Mouse (Mus musculus) olfactory bulb, adult 2 months (tissue): Measurements from ENCODE around the gene Galnt4.
"Not testable (repeated sequence)": the region's sequence is repeated elsewhere in the genome, so short reads cannot be mapped to it uniquely, and the experiment has no call there.

Experiments
- CTCF ChIP-seq: fragments of 200-500 bp; IDR thresholded peaks from 2 replicates; pipeline ENCODE4 v1.5.1; 2012; ENCODE audit warnings: low read depth, mild to moderate bottlenecking, low read length, moderate library complexity; ENCODE audit not compliant: insufficient read depth
- POLR2A ChIP-seq: fragments of 200-500 bp; IDR thresholded peaks from 2 replicates; pipeline ENCODE4 v1.6.1; 2012; ENCODE audit warnings: mild to moderate bottlenecking, low read depth, low read length, moderate library complexity; ENCODE audit not compliant: insufficient read depth

DNA sequence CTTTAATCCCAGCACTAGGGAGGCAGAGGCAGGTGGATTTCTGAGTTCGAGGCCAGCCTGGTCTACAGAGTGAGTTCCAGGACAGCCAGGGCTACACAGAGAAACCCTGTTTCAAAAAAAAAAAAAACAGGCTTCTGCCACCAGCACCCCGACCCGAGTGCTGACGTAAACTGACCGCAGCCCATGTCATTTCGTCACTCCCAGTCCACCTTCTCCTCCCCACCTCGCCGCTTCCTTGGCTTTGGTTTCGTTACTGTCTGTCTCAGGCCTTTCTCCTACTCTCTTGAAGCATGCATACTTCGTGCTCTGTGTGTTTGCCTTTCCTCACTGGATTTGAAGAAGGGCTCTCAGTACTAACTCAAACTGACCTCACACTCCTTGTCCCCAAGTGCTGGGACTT lies 49.7 kb downstream of the Galnt4 start:
- TF ChIP-seq CTCF, POLR2A: not testable (repeated sequence)
